Mouse (Mus musculus): ENCODE results near the gene Oasl2.
"Not testable (repeated sequence)": the region's sequence is repeated elsewhere in the genome, so short reads cannot be mapped to it uniquely, and the experiment has no call there.

Oasl2 gene

DNA sequence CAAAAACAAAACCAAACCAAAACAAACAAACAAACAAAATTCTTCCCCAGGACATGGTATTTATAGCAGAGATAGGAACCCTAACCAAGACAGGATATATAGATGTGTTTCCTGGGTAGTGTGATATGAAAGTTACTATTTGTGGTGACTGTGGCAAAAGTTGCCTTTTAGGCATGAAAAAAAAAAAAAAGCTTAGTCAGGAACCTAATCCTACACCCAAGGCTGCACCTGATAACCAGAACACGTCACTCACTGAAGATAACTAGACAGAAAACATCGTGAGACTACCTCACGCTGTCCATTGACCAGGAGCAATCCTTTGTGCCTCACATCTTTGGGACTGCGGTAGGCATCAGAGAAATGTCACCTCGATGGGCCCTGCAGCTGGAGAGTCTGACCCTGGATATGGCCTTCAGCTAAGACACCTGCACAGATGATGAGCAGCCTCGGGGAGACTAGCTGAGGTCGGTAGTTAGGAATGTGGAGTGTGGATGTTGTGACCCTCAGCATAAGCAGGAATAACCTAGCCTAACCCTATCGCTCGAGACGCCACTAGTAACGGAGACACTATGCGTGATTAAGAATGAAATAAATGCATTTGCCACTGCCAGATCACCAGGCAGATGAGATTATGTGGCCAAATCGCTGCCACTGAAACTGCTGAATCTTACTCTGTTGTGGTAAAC is at the start of gene Oasl2:
Oasl2 (plus strand) TSS at position 249 of the 686 bp plus-strand sequence.
- no peak for DNase-seq (ENCODE audit: low read depth)

DNA sequence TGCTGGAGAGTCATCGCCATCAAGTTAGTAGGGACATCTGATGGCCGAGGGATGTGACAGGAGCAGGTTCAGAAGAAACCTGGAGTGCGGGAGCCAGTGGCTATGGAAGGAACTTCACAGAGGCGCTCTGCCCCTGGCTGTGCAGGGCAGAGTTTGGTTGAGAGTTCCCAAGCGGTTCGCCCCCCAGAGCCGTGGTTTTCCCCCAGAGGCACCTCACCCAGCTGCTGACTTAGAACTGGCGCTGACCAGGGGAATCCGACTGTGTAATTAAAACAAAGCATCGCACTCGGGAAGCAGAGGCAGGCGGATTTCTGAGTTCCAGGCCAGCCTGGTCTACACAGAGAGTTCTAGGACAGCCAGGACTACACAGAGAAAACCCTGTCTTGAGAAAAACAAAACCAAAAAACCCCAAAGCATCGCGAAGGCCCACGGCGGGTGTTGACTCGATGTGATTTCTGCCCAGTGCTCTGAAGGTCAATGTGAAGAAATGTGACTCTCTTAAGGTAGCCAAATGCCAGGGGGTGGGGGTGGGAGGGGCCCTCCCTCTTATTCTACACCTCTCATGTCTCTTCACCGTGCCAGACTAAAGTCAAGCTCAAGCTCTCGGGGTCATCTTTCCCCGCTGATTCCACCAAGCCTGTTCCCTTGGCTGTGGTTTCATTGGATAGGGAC is 45.0 kb upstream of the Oasl2 start:
- DNase-seq (ENCODE audit: low read depth): no peak

- DNase-seq (ENCODE audit: low read depth): not testable (repeated sequence)
These were observed 43.4 kb upstream of the Oasl2 start, which contains the start of gene 4930519G04Rik for GRCm38 (mm10) chr5:114853364-114853763. 4930519G04Rik (plus strand) TSS chr5:114853664.

GRCm38 (mm10) chr5:114858582-114858981 is 38.2 kb upstream of the Oasl2 start, which contains the start of gene Gm9936:
Gm9936 (minus strand) TSS chr5:114858682.
- DNase-seq (ENCODE audit: low read depth): no peak

DNA sequence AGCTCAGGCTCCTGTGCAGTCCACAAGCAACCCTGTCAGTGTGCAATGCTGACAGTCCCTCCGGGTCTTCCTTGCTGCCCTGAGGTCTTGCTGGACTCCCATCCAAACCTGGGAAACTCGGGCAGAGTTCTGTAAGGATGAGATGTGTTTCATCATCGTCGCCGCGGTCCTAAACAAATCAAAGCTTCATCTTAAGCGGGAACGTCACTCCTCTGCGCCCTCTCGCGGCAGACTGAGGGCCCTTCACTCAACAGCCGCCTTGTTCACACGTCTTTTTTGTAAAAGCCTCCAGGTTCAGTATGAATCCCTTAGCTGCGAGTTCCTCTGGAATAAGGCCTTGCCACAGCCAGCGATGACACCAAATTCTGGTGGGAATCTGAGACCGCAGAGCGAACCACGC is 37.5 kb upstream of the Oasl2 start:
- peak; percentile 53 for DNase-seq (ENCODE audit: low read depth)

DNA sequence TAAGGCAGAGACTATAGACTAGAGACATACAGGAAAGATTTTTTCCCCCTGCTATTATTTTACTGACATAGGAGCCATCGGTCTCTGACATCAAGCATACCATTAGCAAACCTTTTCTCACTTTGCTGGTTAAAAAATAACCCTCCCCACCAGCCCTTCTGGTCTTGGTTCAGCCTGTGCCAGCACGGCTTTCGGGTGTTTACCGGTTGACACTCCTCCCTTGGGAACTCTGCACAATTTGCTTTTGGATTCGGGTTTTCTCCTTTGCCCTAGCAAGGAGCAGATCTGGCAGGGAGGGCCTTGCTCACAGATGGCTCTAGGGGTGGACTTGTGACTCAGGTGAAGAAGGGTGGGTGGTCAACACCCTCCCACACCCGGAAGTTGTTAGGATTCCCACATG is 35.0 kb upstream of the Oasl2 start:
- DNase-seq (ENCODE audit: low read depth): no peak

DNA sequence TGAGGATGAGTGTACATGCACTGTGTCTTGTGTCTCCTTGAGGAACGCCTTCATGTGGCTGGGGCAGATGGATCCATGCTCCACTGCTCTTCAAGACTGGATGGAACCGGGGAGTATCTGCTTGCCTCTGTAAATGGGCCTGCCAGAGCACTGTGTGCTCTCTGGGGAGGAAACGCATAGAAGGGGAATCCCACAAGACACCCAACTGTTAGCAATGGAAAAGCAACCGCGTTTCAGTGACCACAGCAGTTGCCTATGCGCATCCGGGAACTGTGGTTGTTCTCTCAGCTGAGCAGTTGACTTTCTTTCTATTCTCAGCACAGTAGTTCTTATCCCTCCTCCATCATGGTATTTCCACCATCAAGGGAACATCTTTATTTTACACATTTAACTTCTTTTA is 31.9 kb upstream of the Oasl2 start:
- DNase-seq (ENCODE audit: low read depth): no peak

DNA sequence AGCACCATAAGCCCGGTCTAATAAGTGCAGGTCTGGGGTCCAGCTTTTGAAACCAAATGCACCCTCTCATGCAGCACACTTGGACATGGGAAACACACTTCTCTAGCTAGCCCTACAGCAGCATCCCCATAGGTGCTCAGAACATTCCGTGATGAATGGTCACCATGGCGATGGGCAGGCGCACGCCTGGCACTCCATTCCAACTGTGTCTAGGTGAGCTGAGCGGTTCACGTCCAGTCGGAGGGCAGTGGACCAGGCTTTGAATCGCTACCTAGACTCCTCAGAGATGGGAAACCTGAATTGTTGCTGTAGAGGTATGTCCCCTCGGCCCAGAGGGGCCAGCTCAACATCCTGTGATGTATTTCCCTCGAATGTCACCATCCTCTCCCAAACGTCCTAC is 31.5 kb upstream of the Oasl2 start:
- DNase-seq (ENCODE audit: low read depth): no peak

DNA sequence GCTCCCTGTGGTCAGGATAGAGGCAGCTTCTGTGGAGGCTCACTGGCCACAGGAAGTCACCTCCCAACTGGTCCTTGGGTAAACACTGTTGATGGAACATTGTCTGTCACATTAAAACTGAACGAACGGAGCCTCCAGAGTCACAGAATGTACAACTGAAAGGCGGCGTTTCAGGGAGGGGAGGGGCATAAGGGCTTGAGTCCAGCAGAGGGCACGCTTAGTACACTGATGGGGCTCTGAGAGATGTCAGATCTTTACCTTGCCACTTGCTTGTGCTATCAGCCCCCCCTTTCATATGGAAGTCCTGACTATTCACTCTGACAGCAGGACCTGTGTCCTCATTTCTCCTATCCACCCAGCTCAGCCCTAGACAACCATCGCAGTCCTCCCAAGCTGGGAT is 20.9 kb upstream of the Oasl2 start:
- no peak for DNase-seq (ENCODE audit: low read depth)

- DNase-seq (ENCODE audit: low read depth): no peak
These were observed 20.4 kb upstream of the Oasl2 start for GRCm38 (mm10) chr5:114876331-114876730.

- no peak for DNase-seq (ENCODE audit: low read depth)
These were observed 19.2 kb upstream of the Oasl2 start for GRCm38 (mm10) chr5:114877487-114877886.

DNA sequence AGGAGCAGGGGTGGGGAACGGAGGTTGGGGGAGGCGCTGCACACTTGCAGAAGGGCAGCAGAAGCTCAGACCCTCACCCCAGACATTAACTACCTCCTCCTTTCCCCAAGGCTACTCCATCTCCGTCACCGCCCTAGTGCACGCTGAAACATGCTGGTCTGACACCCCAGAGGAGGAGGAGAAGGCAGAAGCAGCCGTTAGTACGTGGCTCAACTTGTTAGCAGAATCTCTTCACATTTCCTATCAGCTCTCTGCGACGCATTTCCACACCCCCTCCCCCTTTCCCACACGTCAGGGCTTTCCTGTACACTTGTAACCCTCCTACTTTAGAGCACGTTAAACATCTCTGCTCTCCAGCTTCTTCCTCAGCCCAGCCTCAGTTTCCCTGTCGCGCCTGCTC is 17.3 kb upstream of the Oasl2 start:
- no peak for DNase-seq (ENCODE audit: low read depth)

- not testable (repeated sequence) for DNase-seq (ENCODE audit: low read depth)
These were observed 14.4 kb upstream of the Oasl2 start for GRCm38 (mm10) chr5:114882319-114882718.

DNA sequence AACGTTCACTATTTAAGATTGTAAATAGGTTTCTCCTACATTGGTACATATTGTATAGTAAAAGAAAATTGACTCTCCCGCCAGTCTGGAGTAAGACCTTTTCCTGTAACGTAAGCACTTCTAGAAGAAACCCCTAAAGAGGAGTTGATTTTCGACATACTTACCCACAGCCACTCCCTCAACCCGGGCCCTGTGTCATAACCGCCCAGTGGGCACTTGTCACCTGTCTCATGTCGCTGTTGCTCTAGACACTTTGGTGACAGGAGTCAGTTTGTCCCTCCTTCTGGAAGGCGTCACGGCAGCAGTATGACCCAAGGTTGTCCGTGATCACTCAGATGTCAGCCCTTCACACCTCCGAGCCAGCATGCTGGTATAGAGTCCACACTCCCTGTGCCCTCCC is 13.7 kb upstream of the Oasl2 start:
- no peak for DNase-seq (ENCODE audit: low read depth)

- no peak for DNase-seq (ENCODE audit: low read depth)
These were observed 9.9 kb upstream of the Oasl2 start for GRCm38 (mm10) chr5:114886801-114887200.

DNA sequence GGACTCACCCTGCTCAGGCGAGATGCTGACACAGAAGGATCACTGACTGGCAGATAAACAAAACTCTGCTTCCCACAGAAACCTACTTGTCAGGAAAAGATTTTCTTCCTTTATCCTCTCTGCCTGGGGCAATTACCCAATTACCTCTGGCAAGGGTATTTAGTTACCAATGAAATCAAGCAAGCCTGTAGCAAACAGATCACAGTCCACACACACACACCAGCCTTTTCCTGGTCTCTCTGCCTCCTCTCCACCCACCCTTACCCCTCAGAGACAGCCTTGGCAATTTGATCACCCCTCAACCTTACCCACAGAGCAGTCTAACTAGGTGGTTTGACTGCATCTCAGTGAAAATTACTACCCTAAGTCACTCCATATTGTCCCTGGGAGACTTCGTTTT is 7.7 kb upstream of the Oasl2 start:
- no peak for DNase-seq (ENCODE audit: low read depth)

GRCm38 (mm10) chr5:114895542-114895941 is 1.2 kb upstream of the Oasl2 start:
- DNase-seq (ENCODE audit: low read depth): no peak

DNA sequence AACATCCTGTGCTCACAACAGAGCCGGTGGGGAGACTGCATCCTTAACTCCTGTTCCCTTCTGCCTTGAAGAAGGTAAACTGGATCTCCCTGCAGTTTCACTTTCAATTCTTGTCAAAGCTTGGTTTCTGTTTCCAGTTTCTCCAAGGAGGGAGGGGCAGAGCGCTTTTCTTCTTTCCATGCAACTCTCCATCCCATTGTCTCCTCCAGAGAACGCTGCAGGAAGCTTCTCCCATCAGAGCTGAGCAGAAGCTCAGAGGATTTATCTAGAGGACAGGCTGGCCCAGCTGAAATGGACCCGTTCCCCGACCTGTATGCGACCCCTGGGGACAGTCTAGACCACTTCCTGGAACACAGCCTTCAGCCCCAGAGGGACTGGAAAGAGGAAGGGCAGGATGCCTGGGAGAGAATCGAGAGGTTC is 648 bp downstream of the Oasl2 start:
- no peak for DNase-seq (ENCODE audit: low read depth)

DNA sequence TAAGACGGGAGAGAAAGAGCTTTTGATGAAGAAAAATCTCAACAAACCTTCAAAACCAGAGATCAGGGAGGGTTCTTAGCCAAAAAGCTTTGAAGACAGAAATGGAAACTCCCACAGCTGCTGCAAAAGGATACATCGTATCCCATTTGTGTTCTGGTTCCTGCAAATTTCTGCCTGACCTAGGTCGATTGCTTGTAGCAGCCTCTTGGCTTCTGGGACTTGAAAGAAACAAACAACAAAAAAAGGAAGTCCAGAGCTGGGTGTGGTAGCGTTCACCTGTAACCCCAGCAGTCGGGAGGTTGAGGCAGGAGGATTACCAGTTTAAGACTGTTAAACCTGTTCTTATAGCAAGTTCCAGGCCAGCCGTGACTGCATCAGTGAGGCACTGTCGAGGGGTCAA is 2.1 kb downstream of the Oasl2 start:
- DNase-seq (ENCODE audit: low read depth): no peak

- DNase-seq (ENCODE audit: low read depth): no peak
These were observed 5.7 kb downstream of the Oasl2 start for GRCm38 (mm10) chr5:114902413-114902812.

- DNase-seq (ENCODE audit: low read depth): no peak
These were observed 12.0 kb downstream of the Oasl2 start for GRCm38 (mm10) chr5:114908598-114909305.

DNA sequence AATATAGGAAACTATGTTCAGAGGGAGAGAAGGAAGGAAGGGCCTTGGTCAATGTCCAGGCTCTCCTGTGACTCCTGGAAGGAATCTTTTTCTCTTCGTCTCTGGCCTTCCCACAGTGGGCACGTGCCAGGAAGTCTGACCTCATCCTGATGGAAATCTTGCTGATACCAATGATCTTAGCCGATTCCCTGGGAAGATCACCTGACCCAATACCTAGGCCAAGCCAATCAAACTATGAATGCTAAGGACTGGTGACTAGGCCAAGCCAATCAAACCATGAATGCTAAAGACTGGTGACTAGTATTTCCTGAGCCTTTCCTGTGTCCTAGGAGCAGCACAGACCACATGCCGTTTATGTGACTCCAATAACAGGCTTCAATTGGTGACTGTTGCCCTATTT is 16.9 kb downstream of the Oasl2 start:
- DNase-seq (ENCODE audit: low read depth): no peak

GRCm38 (mm10) chr5:114914855-114915254 is 18.1 kb downstream of the Oasl2 start:
- DNase-seq (ENCODE audit: low read depth): no peak
